Mouse (Mus musculus): ENCODE measurements at regions not wholly inside any gene's neighbourhood (a gene's known extent, or its start where the extent isn't known, plus 50 kb on each side); places are given as distances from the start of the nearest gene placed in this dataset.

DNA sequence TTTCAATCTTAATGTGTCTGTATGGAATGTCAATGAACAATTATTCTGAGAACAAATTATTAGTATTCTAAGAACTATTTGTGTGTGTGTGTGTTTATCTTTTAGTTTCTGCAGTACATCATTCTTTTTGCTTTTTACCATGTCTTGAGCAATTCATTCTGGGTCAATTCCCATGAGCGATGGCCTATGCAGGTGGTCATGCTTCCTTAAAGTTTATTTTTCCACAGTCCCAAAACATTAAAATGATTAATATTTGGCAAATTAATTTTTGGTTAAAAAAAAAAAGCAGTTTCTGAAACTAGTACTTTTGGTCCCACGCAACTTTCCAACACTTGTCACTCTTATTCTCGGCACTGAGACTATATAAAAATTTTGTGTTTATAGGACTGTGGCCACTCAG is 416.8 kb upstream of the Rgmb start:
- Histone ChIP-seq H3K4me1 (ENCODE audit: control insufficient read depth, insufficient read depth, low read length) (no peaks in the 10 kb centered on the region), H3K9ac (ENCODE audit: low read depth, low read length, severe bottlenecking) (no peak overlapping the region), H3K9me3 (ENCODE audit: control insufficient read depth, low read length) (no peaks in the 10 kb centered on the region), H3K4me2 (replicated peaks; ENCODE audit: low read depth, low read length, severe bottlenecking) (no peak overlapping the region), H3K27ac (replicated peaks; ENCODE audit: low read depth, low read length) (no peak overlapping the region), H3K27me3 (ENCODE audit: control insufficient read depth, insufficient read depth, low read length) (no peaks in the 10 kb centered on the region), H3K36me3 (ENCODE audit: control insufficient read depth, insufficient read depth, low read length) (no peaks in the 10 kb centered on the region), H3K4me3 (replicated peaks; ENCODE audit: low read length) (no peak overlapping the region)
- WGBS: 87% methylated on average over 3 of the region's 3 CpGs
- no peak for ATAC-seq (ENCODE audit: low FRiP score, low read depth)
- TF ChIP-seq POLR2A (IDR thresholded peaks at IDR 0.05; ENCODE audit: borderline replicate concordance, extremely low read depth, insufficient read depth, insufficient read length): no peak
- DNase-seq (ENCODE audit: low spot score): no peak

DNA sequence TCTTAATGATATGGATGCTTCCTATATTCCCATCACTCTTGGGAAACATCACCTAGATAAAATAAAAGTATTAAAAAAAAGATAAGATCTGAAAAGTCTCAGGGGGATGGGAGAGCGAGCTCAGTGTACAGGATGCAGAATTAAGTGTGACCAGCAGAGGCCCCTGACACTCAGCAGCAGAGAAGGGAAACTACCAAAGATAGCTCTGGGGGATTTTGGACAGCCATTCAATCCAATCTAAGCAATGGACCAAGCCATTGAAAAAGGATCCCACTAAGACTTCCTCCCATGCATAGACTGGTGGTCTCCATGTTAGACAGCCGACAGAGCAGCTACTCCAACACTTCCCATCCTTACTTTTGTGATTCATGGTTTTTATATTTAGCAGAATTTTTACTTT is 390.4 kb upstream of the Rgmb start:
- ATAC-seq (ENCODE audit: low FRiP score, low read depth): no peak
- H3K4me1 ChIP-seq (ENCODE audit: control insufficient read depth, insufficient read depth, low read length): no peaks in the 10 kb centered on the region
- no peaks in the 10 kb centered on the region for H3K27me3 ChIP-seq (ENCODE audit: control insufficient read depth, insufficient read depth, low read length)
- no peak overlapping the region for H3K4me2 ChIP-seq (replicated peaks; ENCODE audit: low read depth, low read length, severe bottlenecking)
- DNase-seq (ENCODE audit: low spot score): no peak
- TF ChIP-seq POLR2A (IDR thresholded peaks at IDR 0.05; ENCODE audit: borderline replicate concordance, extremely low read depth, insufficient read depth, insufficient read length): no peak
- H3K9me3 ChIP-seq (ENCODE audit: control insufficient read depth, low read length): no peaks in the 10 kb centered on the region
- no peak overlapping the region for H3K9ac ChIP-seq (ENCODE audit: low read depth, low read length, severe bottlenecking)
- 83% methylated on average over 2 of the region's 2 CpGs for WGBS
- H3K4me3 ChIP-seq (replicated peaks; ENCODE audit: low read length): no peak overlapping the region
- no peaks in the 10 kb centered on the region for H3K36me3 ChIP-seq (ENCODE audit: control insufficient read depth, insufficient read depth, low read length)
- no peak overlapping the region for H3K27ac ChIP-seq (replicated peaks; ENCODE audit: low read depth, low read length)

DNA sequence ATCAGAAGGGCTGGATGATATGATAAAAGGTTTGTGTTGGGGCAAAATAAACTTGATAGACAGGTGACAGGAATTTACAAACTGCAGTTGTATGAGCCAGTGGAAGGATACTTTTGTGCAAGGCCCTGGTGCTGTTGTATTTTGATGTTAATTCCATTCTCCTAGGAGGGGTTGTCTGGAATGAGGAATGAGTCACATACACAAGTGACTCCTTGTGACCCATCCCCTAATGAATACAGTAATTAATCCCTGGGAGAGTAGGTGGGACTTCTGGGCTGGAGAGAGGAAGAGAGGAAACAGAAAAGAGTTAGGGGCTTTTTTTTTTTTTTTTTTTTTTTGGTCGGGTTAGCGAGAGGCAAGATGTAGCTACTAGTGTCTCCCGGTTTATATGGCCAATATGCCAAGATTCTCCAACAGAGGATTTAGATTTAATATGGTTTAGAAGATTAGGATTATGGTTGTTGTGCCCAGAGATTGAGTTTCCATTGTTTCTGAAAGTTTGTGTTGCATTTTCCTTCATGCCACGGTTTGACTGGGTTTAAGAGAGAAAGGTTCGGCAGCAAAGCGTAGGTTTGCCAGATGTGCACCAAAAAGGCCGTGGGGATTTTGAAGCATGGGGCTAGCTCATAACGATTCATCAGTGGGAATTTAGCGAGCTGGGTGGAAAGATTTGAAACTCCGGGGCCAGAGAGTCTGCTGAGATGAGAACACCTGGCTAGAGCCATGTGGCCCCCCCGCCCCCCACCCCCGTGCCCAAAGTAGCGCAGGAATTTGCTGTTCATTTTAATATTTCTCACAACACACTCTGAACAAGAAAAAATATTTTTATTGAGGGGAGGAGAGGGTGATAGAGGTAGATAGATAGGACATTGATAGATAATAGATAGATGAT is 389.1 kb upstream of the Rgmb start:
- no peak for ATAC-seq (ENCODE audit: low FRiP score, low read depth)
- H3K27me3 ChIP-seq (ENCODE audit: control insufficient read depth, insufficient read depth, low read length): no peaks in the 10 kb centered on the region
- no peaks in the 10 kb centered on the region for H3K36me3 ChIP-seq (ENCODE audit: control insufficient read depth, insufficient read depth, low read length)
- no peak overlapping the region for H3K4me3 ChIP-seq (replicated peaks; ENCODE audit: low read length)
- no peaks in the 10 kb centered on the region for H3K4me1 ChIP-seq (ENCODE audit: control insufficient read depth, insufficient read depth, low read length)
- 67% methylated on average over 13 of the region's 13 CpGs for WGBS
- H3K9ac ChIP-seq (ENCODE audit: low read depth, low read length, severe bottlenecking): no peak overlapping the region
- H3K4me2 ChIP-seq (replicated peaks; ENCODE audit: low read depth, low read length, severe bottlenecking): no peak overlapping the region
- no peak for TF ChIP-seq POLR2A (IDR thresholded peaks at IDR 0.05; ENCODE audit: borderline replicate concordance, extremely low read depth, insufficient read depth, insufficient read length)
- no peak overlapping the region for H3K27ac ChIP-seq (replicated peaks; ENCODE audit: low read depth, low read length)
- no peak for DNase-seq (ENCODE audit: low spot score)
- no peaks in the 10 kb centered on the region for H3K9me3 ChIP-seq (ENCODE audit: control insufficient read depth, low read length)

DNA sequence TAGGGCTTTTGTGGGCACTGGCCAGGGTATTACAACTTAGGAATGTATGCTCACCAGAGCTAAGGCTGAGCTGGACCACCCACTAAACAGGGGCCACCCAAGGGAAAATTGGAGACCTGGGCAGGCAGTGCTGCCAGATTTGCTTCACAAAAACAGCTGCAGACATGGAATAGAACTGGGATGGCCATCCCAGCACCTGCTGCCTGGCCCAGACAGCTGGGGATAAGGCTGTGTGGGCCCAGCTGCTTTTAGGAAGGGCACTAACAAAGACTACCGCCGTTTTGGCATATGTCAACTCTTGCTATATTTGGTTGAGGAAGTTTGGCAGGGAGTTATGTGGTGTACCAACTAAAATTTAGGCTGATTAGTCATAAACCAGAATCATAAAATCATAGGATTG is 387.8 kb upstream of the Rgmb start:
- Histone ChIP-seq H3K27me3 (ENCODE audit: control insufficient read depth, insufficient read depth, low read length) (no peaks in the 10 kb centered on the region), H3K4me1 (ENCODE audit: control insufficient read depth, insufficient read depth, low read length) (no peaks in the 10 kb centered on the region), H3K9ac (ENCODE audit: low read depth, low read length, severe bottlenecking) (no peak overlapping the region), H3K36me3 (ENCODE audit: control insufficient read depth, insufficient read depth, low read length) (no peaks in the 10 kb centered on the region), H3K4me2 (replicated peaks; ENCODE audit: low read depth, low read length, severe bottlenecking) (no peak overlapping the region), H3K4me3 (replicated peaks; ENCODE audit: low read length) (no peak overlapping the region), H3K9me3 (ENCODE audit: control insufficient read depth, low read length) (no peaks in the 10 kb centered on the region), H3K27ac (replicated peaks; ENCODE audit: low read depth, low read length) (peak overlapping the region; percentile 40; the same call in 1 of the 2 replicates)
- DNase-seq (ENCODE audit: low spot score): peak; percentile 78
- 46% methylated on average over 2 of the region's 2 CpGs for WGBS
- no peak for TF ChIP-seq POLR2A (IDR thresholded peaks at IDR 0.05; ENCODE audit: borderline replicate concordance, extremely low read depth, insufficient read depth, insufficient read length)
- ATAC-seq (ENCODE audit: low FRiP score, low read depth): peak; percentile 94

DNA sequence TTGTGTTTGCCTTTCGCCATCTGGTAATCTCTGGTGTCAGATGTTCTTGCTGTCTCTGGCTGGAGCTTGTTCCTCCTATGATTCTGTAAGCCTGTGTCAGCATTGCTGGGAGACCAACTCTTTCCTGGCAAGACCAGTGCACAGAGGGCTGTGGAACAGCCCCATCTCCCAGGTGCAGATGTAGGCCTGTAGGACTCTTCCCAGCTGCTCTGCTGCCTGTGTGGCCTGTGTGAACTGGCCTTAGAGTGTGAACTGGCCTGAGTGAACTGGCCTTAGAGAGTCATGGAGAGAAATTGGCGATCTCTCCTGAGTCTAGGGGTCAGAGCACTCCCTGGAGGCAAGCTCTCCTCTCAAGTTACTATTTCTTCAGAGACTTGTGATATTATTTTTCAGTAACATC is 386.0 kb upstream of the Rgmb start:
- H3K4me2 ChIP-seq (replicated peaks; ENCODE audit: low read depth, low read length, severe bottlenecking): no peak overlapping the region
- no peaks in the 10 kb centered on the region for H3K9me3 ChIP-seq (ENCODE audit: control insufficient read depth, low read length)
- WGBS: 77% methylated on average over 2 of the region's 2 CpGs
- H3K27me3 ChIP-seq (ENCODE audit: control insufficient read depth, insufficient read depth, low read length): no peaks in the 10 kb centered on the region
- H3K27ac ChIP-seq (replicated peaks; ENCODE audit: low read depth, low read length): no peak overlapping the region
- DNase-seq (ENCODE audit: low spot score) (no peak), ATAC-seq (ENCODE audit: low FRiP score, low read depth) (no peak)
- H3K4me1 ChIP-seq (ENCODE audit: control insufficient read depth, insufficient read depth, low read length): no peaks in the 10 kb centered on the region
- no peak overlapping the region for H3K9ac ChIP-seq (ENCODE audit: low read depth, low read length, severe bottlenecking)
- no peaks in the 10 kb centered on the region for H3K36me3 ChIP-seq (ENCODE audit: control insufficient read depth, insufficient read depth, low read length)
- TF ChIP-seq POLR2A (IDR thresholded peaks at IDR 0.05; ENCODE audit: borderline replicate concordance, extremely low read depth, insufficient read depth, insufficient read length): no peak
- no peak overlapping the region for H3K4me3 ChIP-seq (replicated peaks; ENCODE audit: low read length)

All from limb, embryonic 14.5 days (tissue).